Mouse (Mus musculus) adrenal gland, postnatal 25 days (tissue): ENCODE measurements around the gene Alkbh3. TPM values are rescaled to one million over a fixed set of nuclear protein-coding genes. Genes with fewer than 3 reads are reported as not detected.

ENCODE experiments used
- DNase-seq: peaks from one replicate; pipeline ENCODE4 v3.0.0; 2021; ENCODE audit warnings: mixed read lengths
- total RNA-seq: library from RNA; stranded (reverse); gene quantifications from 2 replicates; pipeline ENCODE4 v1.2.3, GENCODE M21; 2021

Alkbh3 gene
- total RNA-seq, 1 experiment from 2014 or later = 56.0 TPM

- no peak for DNase-seq
These were observed 55.6 kb downstream of the Alkbh3 start for GRCm38 (mm10) chr2:93954781-93955578.

GRCm38 (mm10) chr2:93953726-93954125, 56.9 kb downstream of the Alkbh3 start:
- DNase-seq = no peak

- DNase-seq = no peak
These were observed 63.6 kb downstream of the Alkbh3 start for GRCm38 (mm10) chr2:93946976-93947375.

GRCm38 (mm10) chr2:93944855-93945254, 65.8 kb downstream of the Alkbh3 start:
- no peak for DNase-seq

GRCm38 (mm10) chr2:93944099-93944498, 66.5 kb downstream of the Alkbh3 start:
- no peak for DNase-seq

GRCm38 (mm10) chr2:93941670-93942069, 68.9 kb downstream of the Alkbh3 start:
- DNase-seq = no peak

GRCm38 (mm10) chr2:93938534-93938933, 72.1 kb downstream of the Alkbh3 start:
- no peak for DNase-seq

Other genes with a start within 250 kb of the Alkbh3 start
- 101 and 105 TPM in 2 replicates for gene Ext2, start 188.2 kb downstream of the Alkbh3 start, total RNA-seq
- gene Accs, start 160.9 kb downstream of the Alkbh3 start, total RNA-seq = 10.0 and 13.3 TPM in 2 replicates
- gene Accsl, start 141.7 kb downstream of the Alkbh3 start, total RNA-seq = 0.76 TPM in 1 of 2 replicates, not detected in the other
- gene Gm13889, start 53.6 kb downstream of the Alkbh3 start, total RNA-seq = 18.3 and 20.5 TPM in 2 replicates
- not detected in 2 replicates for gene Gm27027, start 14.5 kb downstream of the Alkbh3 start, total RNA-seq
- gene Hsd17b12, start 147.2 kb upstream of the Alkbh3 start, total RNA-seq = 152 and 165 TPM in 2 replicates